Mouse (Mus musculus): Measurements from ENCODE around the gene Slc25a3.

GRCm38 (mm10) chr10:91123281-91123827 is 505 bp downstream of the Slc25a3 start:
- no peak for TF ChIP-seq CTCF (IDR thresholded peaks at IDR 0.05; ENCODE audit: low read depth, low read length)
- TF ChIP-seq POLR2A (IDR thresholded peaks at IDR 0.05; ENCODE audit: borderline replicate concordance, low read depth, low read length), result no peak
